Mouse (Mus musculus): ENCODE data around the gene Hopx.

DNA sequence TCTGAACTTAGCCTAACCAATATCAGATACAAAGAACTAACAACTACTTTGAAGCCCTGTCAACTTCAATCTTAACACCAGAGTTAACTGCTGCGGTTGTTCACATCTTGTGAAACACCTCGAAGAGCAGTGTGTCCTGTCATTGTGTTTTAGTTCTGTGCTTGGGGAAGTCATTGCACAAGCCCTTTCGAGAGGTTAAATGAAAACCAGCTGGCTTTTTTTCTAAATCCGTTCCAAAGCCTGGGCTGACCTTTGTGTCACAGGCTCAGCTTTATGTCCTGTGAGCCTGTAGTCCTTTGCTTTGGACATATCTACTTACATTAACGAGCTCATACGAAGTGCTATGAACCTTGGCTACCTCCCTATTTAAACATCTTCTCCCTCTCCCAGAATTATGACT, 17.2 kb downstream of the Hopx start:
- TF ChIP-seq CTCF (IDR thresholded peaks at IDR 0.05; ENCODE audit: borderline replicate concordance, control insufficient read depth, extremely low read depth, insufficient read depth, low read length, poor library complexity) (no peak), POLR2A (IDR thresholded peaks at IDR 0.05; ENCODE audit: control insufficient read depth, extremely low read depth, insufficient read depth, low read length, poor library complexity) (no peak)
